Mouse (Mus musculus) spleen, postnatal 4 days (tissue): Measurements from ENCODE around the gene Tyrp1.

Experiments
- DNase-seq, 2 experiments: peaks; one replicate each; pipeline ENCODE4 v3.0.0; 2022; ENCODE audit warnings: low spot score in 2 of 2

The Tyrp1 gene

GRCm38 (mm10) chr4:80895278-80895894 lies 61.5 kb downstream of the Tyrp1 start:
- DNase-seq = no peak
